Mouse (Mus musculus): ENCODE data around the gene Gm8334. TPM values are rescaled to one million over a fixed set of nuclear protein-coding genes. Genes with fewer than 3 reads are reported as not detected.
"Not testable (repeated sequence)": the region's sequence is repeated elsewhere in the genome, so short reads cannot be mapped to it uniquely, and the experiment has no call there.

The Gm8334 gene
- total RNA-seq (2021) = not detected

DNA sequence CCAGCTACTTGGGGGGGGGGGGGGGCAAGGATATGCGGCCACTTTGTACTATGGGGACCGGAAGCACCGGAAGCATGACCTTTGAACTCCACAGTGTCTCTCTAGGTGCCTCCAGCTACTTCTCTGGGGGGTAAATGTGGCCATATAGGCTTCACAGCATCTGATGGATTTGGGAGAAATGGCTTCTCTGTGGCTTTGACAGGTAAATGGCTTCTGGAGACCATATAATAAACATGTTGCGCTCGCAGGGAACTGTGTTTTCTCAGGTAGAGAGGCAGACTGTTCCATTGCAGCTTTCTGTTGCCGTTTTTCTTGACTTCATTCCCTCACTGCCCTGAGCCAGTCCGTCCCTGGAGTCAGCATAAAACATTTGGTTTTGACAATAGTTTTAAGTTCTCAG is at the start of gene Gm8334:
Gene Gm8334 (minus strand): TSS at position 101 of the 400 bp plus-strand sequence.
- intact Hi-C loops (cut with DNase I); DNase-seq (ENCODE audit: low spot score in 2 of 2): not testable (repeated sequence)

DNA sequence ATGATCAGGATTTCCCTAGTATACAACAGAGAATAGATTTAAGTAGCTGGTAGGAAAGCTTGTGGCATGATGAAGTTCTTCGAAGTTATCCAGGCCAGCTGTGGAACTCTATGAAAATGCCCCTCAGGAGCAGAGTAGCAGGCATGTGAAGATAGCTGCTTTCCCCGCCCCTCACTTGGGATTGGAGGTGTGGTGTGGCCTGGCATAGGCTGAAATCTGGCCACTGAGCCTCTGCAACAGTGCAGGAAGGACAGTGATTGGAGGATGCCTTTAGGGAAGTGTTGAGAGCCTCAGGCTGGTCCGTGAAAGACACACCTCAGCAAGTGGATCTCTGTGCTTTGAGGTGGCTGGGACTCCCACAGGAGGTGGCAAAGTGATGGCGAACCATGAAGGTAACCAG is 48.3 kb upstream of the Gm8334 start, which contains the start of gene Gm15127:
Gene Gm15127 (plus strand): TSS at position 301 of the 400 bp plus-strand sequence.
- intact Hi-C loops (cut with DNase I); DNase-seq (ENCODE audit: low spot score in 2 of 2): not testable (repeated sequence)

Other genes with a start within 250 kb of the Gm8334 start
- not detected for gene Gm15114, start 126.2 kb downstream of the Gm8334 start, total RNA-seq (2021)
- gene Gm15127, start 48.4 kb upstream of the Gm8334 start, total RNA-seq (2021) = not detected
- gene Luzp4, start 242.5 kb upstream of the Gm8334 start, total RNA-seq (2021) = not detected